Mouse (Mus musculus): Measurements from ENCODE around the gene Klhl29.

DNA sequence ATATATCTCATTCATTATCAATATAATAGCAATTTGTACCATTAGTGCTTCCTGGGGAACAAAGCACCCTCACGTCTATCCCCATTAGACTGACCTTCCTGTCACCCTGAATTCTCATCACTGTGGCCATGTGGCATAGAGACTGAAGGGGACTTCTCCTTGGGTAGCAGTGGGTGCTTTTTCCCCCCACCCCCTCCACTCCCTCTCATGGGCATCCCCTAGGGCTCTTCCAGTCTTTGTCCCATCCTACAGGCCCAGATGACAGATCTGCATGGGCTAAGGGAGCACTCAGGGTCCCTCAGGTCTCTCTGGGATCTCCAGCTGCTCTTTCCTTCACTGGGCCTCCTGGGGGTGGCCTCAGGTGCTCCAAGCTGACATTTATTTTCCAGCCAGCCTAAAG, 286.8 kb downstream of the Klhl29 start:
- no peak for TF ChIP-seq POLR2A (IDR thresholded peaks at IDR 0.05; ENCODE audit: borderline replicate concordance, extremely low read depth, insufficient read depth, insufficient read length, poor library complexity, severe bottlenecking)
- no peak for TF ChIP-seq CTCF (IDR thresholded peaks at IDR 0.05; ENCODE audit: borderline replicate concordance, extremely low read depth, insufficient read depth, insufficient read length)

Measured in brain, embryonic 14.5 days (tissue).